Mouse (Mus musculus) lung, embryonic 15.5 days (tissue): ENCODE data around the gene Asphd1. TPM values are rescaled to one million over a fixed set of nuclear protein-coding genes. Genes with fewer than 3 reads are reported as not detected.
"Not testable (repeated sequence)": the region's sequence is repeated elsewhere in the genome, so short reads cannot be mapped to it uniquely, and the experiment has no call there.

Source experiments
- ATAC-seq: fragments of 200-750 bp; cut with Nextera tagmentation; 2 replicates; pipeline ENCODE4 v1.8.0; 2017; ENCODE audit warnings: moderate number of reproducible peaks, borderline replicate concordance; ENCODE audit not compliant: low FRiP score, low TSS enrichment; ENCODE audit errors: extremely low read depth
- H3K27ac ChIP-seq: fragments of 300-500 bp; sonication (generic); 2 replicates; pipeline ENCODE4 v1.5.1; 2015; ENCODE audit warnings: moderate library complexity, mild to moderate bottlenecking, inconsistent platforms
- H3K27me3 ChIP-seq: fragments of 300-500 bp; sonication (generic); 2 replicates; pipeline ENCODE4 v1.6.1; 2015; ENCODE audit warnings: inconsistent platforms
- H3K36me3 ChIP-seq: fragments of 300-500 bp; sonication (generic); 2 replicates; pipeline ENCODE4 v1.6.1; 2015; ENCODE audit warnings: inconsistent platforms
- H3K4me1 ChIP-seq: fragments of 300-500 bp; sonication (generic); 2 replicates; pipeline ENCODE4 v1.6.1; 2015; ENCODE audit warnings: inconsistent platforms
- H3K4me2 ChIP-seq: fragments of 300-500 bp; sonication (generic); 2 replicates; pipeline ENCODE4 v1.6.1; 2015; ENCODE audit warnings: inconsistent platforms, mild to moderate bottlenecking, moderate library complexity
- H3K4me3 ChIP-seq: fragments of 300-500 bp; sonication (generic); 2 replicates; pipeline ENCODE4 v1.5.1; 2015; ENCODE audit warnings: mild to moderate bottlenecking, inconsistent platforms
- H3K9ac ChIP-seq: fragments of 300-500 bp; sonication (generic); 2 replicates; pipeline ENCODE4 v1.6.1; 2015; ENCODE audit warnings: inconsistent platforms
- H3K9me3 ChIP-seq: fragments of 300-500 bp; sonication (generic); 2 replicates; pipeline ENCODE4 v1.6.1; 2016; ENCODE audit warnings: inconsistent platforms
- WGBS: fragments of 180-500 bp; shearing (Covaris S2); methylation state at CpG from one replicate; pipeline ENCODE4 v1.1.7; 2015; 5-methylcytosine and 5-hydroxymethylcytosine counted together
- polyA plus RNA-seq: library from polyadenylated mRNA; unstranded; fragments of >200 nt; fragmentation: Nextera tagmentation; extraction: Ambion mirVana; gene quantifications from 2 replicates; pipeline ENCODE4 v1.2.1, GENCODE M21; 2015

Asphd1 gene
- polyA plus RNA-seq, 1 experiment from 2014 or later = 0.09 TPM

DNA sequence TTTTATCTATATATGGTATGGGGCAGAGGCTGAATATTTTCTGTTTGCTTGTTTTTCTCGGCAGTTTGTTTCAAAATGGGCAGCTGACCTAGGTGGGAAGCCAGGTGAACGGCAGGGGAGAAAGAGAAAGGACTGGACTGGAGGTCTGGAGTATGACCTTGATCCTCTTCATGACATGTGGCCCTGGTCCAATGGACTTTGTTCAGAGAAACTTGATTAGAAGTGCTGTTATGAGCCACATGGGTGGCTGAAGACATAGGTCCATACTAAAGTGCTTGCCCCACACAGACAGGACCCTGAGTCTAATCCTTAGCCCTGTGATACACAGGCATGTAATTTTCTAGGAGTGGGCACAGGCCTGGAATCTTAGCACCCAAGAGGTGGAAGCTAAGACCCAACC lies 27.8 kb downstream of the Asphd1 start:
- H3K4me2 ChIP-seq = no peak overlapping the region

DNA sequence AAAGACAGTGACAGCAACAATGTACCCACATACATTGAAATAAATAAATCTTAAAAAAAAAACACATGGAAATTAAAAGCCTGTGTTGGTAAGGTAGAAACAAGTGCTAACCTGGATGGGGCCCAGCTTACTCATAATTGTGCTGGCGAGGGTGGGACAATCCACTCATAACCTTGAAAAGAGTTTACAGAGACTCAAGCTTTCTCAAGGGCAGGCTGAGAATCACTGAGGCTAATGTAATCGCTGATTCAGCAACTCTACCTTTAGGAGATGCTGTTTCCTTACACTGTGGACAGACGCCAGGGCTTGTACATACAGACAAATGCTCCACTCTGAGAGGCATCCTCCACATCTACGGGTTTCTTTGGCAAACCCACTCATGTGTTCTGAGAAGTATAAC lies 29.4 kb downstream of the Asphd1 start:
- whole genome bisulfite sequencing = 64% methylated on average over 4 of the region's 4 CpGs
- Histone ChIP-seq H3K27me3 (no peaks in the 10 kb centered on the region), H3K9ac (no peak overlapping the region), H3K4me1 (no peaks in the 10 kb centered on the region), H3K4me2 (no peak overlapping the region), H3K27ac (no peak overlapping the region), H3K4me3 (no peak overlapping the region), H3K9me3 (no peaks in the 10 kb centered on the region), H3K36me3 (no peaks in the 10 kb centered on the region)
- no peak for ATAC-seq

More for the DNA sequence above, 27.8 kb downstream of the Asphd1 start:
- Histone ChIP-seq H3K4me3 (no peak overlapping the region), H3K27ac (no peak overlapping the region), H3K4me1 (no peaks in the 10 kb centered on the region), H3K9me3 (no peaks in the 10 kb centered on the region), H3K36me3 (no peaks in the 10 kb centered on the region), H3K27me3 (no peaks in the 10 kb centered on the region), H3K9ac (no peak overlapping the region)
- no peak for ATAC-seq
- 74% methylated on average over 2 of the region's 2 CpGs for WGBS

DNA sequence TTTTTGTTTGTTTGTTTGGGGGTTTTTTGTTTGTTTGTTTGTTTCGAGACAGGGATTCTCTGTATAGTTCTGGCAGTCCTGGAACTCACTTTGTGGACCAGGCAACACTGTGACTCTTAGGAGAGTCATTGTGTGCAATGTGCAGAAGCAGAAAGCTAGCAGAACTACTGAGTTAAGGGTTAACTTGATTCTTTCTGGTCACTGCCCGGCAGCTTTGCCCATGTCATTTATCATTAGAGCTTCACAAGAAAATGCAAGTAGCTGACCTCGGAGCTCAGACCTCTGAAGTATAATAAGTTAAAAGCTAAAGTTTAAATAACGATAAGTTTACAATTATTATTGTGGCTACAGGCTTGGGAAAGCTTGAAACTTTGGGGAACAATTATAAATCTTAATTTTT lies 31.0 kb downstream of the Asphd1 start:
- not testable (repeated sequence) for ATAC-seq, H3K27me3 ChIP-seq, H3K9me3 ChIP-seq, H3K27ac ChIP-seq, H3K36me3 ChIP-seq, H3K4me2 ChIP-seq, H3K4me3 ChIP-seq, H3K9ac ChIP-seq, H3K4me1 ChIP-seq
- WGBS = 15% methylated on average over 4 of the region's 4 CpGs

DNA sequence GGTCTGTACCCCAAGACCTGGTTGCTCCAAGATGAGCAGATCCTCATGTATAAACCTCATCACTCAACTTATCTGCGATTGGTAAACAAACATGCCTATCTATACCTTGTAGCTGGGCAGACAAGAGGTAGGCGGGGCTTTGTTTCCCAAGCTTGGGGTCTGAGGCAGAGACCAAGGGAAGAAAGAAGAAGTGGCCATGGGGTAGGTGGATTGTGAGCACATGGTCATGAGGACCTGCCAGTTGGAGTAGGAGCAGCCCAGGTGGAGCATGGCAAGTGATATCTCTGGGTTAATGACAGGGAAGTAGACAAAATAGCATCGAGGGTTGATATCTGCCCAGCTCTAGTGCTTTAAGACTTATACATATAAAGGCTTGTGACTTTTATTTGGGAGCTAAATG lies 34.5 kb downstream of the Asphd1 start:
- WGBS = 62% methylated on average over 3 of the region's 3 CpGs
- no peaks in the 10 kb centered on the region for H3K9me3 ChIP-seq
- no peak overlapping the region for H3K27ac ChIP-seq
- H3K4me2 ChIP-seq = no peak overlapping the region
- ATAC-seq = no peak
- no peaks in the 10 kb centered on the region for H3K27me3 ChIP-seq
- no peak overlapping the region for H3K9ac ChIP-seq
- no peak overlapping the region for H3K4me3 ChIP-seq
- H3K36me3 ChIP-seq = no peaks in the 10 kb centered on the region
- no peaks in the 10 kb centered on the region for H3K4me1 ChIP-seq

DNA sequence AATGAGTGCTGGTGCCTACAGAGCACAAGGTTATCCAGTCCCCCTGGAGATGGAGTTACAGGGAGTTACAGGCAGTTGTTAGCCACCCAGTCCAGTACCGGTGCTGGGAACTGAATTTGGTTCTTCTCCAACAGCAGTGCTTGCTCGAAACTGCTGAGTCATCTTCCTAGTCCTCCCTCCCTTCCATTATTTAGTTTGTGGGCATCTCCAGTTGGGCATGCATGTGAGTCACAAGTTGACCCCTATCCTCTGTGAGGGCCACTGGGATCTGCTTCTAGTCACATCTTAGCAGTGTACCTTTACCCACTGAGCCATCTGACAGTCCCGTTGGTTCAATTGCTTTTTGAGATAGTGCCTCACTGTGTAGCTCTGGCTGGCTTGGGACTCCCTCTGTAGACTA lies 43.8 kb downstream of the Asphd1 start:
- WGBS = 51% methylated on average over 3 of the region's 3 CpGs
- H3K27me3 ChIP-seq = no peaks in the 10 kb centered on the region

DNA sequence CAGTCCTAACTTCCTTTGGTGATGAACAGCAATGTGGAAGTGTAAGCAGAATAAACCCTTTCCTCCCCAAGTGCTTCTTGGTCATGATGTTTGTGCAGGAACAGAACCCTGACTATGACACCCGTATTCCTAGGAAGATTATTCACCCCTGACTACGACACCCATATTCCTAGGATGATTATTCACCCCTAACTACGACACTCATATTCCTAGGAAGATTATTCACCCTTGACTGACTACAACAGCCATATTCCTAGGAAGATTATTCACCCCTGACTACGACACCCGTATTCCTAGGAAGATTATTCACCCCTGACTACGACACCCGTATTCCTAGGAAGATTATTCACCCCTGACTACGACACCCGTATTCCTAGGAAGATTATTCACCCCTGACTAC lies 49.6 kb downstream of the Asphd1 start:
- WGBS = 93% methylated on average over 7 of the region's 9 CpGs
- H3K4me1 ChIP-seq = peaks cover 15% of the 10 kb centered on the region
- H3K27me3 ChIP-seq, H3K9ac ChIP-seq, H3K4me3 ChIP-seq, H3K27ac ChIP-seq, H3K36me3 ChIP-seq, H3K4me2 ChIP-seq, ATAC-seq, H3K9me3 ChIP-seq: not testable (repeated sequence)

More for the DNA sequence above, 43.8 kb downstream of the Asphd1 start:
- Histone ChIP-seq H3K27ac (no peak overlapping the region), H3K4me1 (no peaks in the 10 kb centered on the region), H3K9ac (no peak overlapping the region), H3K36me3 (no peaks in the 10 kb centered on the region), H3K9me3 (no peaks in the 10 kb centered on the region), H3K4me3 (no peak overlapping the region), H3K4me2 (no peak overlapping the region)
- ATAC-seq = no peak

DNA sequence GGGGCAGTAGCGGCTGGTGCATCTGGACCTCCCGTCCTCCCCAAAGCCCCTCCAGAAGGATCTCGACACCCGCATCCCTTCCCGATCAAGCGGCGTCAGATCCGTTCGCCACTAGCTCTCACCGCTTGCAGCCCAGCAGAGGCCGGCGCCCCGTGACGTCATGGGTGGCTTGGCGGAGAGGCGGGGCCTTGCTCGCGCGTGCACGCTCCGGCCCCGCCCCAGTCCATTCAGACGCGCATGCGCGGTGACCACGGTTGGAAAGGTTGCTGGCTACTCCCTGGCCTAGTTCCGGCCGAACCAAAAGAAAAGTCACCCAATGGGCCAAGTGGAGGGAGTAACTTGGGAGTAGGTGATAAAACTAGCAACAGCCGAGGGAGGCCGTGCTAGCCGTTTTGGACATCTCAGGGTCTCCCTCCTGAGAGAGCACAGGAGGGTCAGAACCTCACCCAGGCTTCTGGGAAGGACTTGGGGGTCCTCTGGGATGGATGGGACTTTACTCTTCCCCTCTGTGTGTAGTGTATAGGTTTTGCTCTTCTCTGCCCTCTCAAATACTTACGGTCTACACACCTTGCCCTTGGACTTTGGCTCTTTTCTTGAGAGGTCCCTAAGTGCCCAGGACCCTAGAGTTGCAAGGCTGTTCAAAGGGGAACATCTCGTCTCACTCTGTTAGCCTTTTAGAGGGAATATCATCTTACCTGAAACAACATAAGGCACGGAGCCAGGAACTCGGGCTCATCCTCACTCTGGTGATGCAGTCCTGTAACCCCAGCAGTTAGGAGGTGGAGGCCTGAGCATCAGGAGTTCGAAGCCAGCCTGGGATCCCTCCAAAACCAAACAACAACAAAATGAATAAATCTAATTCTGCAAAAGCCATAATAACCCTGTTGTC lies 51.0 kb downstream of the Asphd1 start:
- peak; percentile 94 for ATAC-seq
- no peaks in the 10 kb centered on the region for H3K9me3 ChIP-seq
- no peaks in the 10 kb centered on the region for H3K36me3 ChIP-seq
- no peaks in the 10 kb centered on the region for H3K27me3 ChIP-seq
- H3K9ac ChIP-seq = peak overlapping the region; percentile 64
- WGBS = 10% methylated on average over 37 of the region's 37 CpGs
- H3K4me3 ChIP-seq = peak overlapping the region; percentile 64
- H3K27ac ChIP-seq = peak overlapping the region; percentile 45
- peak overlapping the region; percentile 80 for H3K4me2 ChIP-seq
- peaks cover 15% of the 10 kb centered on the region for H3K4me1 ChIP-seq

DNA sequence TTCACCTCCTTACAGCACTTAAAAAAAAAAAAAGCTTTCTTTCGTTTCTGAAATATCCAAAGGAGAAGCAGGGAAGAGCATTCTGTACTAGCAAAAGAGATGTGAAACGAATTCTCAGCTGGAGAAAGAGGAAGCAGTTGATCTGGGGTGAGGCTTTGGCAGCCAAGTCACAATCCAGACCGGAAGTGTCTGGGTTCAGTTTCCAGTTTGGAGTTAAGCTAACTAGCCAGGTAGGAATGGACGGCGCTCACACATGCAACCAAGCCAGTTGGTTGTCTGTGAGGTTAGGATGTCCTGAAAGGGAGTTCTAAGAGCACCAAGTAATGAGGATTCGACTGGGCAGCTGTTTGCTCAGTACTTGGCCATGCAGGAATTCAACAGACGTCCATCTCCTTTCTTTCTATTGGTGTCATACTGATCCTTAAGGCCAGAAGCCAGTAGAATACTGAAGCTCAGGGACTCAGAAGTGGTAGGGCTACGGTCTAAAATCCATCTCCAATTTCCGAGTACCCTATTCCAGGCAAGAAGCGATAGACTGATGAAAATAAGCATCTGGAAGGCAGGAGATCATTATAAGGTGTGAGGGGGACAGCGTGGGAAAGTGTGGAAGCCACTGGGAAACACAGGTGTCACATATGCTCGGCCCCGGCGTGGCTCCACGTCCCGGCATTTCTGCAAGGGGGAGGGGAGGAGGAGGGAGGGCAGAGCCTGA lies 51.8 kb downstream of the Asphd1 start:
- H3K27me3 ChIP-seq = no peaks in the 10 kb centered on the region
- peak overlapping the region; percentile 45 for H3K27ac ChIP-seq
- H3K4me2 ChIP-seq = peak overlapping the region; percentile 80
- H3K36me3 ChIP-seq = no peaks in the 10 kb centered on the region
- H3K9ac ChIP-seq = peak overlapping the region; percentile 64
- peak overlapping the region; percentile 64 for H3K4me3 ChIP-seq
- peaks cover 15% of the 10 kb centered on the region for H3K4me1 ChIP-seq
- peak; percentile 72; the same call in 1 of the 2 replicates for ATAC-seq
- 16% methylated on average over 16 of the region's 16 CpGs for WGBS
- H3K9me3 ChIP-seq = no peaks in the 10 kb centered on the region

DNA sequence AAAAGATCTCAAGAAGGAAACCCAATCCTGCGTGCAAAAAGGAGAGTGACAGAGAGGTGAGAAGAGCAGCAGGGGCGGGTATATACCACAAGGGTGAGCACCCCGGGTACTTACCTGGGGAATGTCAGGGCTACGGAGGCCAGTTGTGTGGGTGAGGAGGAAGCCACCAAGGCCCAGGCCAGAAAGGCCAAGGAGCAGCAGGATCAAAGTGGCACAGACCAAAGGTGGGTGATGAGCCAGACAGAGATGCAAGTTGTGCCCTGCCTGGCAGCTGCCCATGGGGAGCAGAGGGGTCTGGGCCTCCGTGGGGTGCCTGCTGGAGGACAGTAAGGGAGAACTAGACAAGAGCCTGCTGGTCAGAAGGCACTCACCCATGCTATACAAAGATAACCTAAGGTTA lies 52.5 kb downstream of the Asphd1 start:
- ATAC-seq = no peak
- Histone ChIP-seq H3K4me2 (peak overlapping the region; percentile 80; the same call in 1 of the 2 replicates), H3K9me3 (no peaks in the 10 kb centered on the region), H3K4me3 (no peak overlapping the region), H3K27ac (no peak overlapping the region), H3K4me1 (peaks cover 15% of the 10 kb centered on the region), H3K27me3 (no peaks in the 10 kb centered on the region), H3K36me3 (peaks cover under 1% of the 10 kb centered on the region; the same call in 1 of the 2 replicates), H3K9ac (no peak overlapping the region)
- WGBS = 84% methylated on average over 5 of the region's 5 CpGs

Other genes with a start within 250 kb of the Asphd1 start
- gene Coro1a, start 241.8 kb downstream of the Asphd1 start, polyA plus RNA-seq = 36.0 and 58.1 TPM in 2 replicates
- 132 and 135 TPM in 2 replicates for gene Mapk3, start 190.0 kb downstream of the Asphd1 start, polyA plus RNA-seq
- 2.5 and 2.8 TPM in 2 replicates for gene Gdpd3, start 183.2 kb downstream of the Asphd1 start, polyA plus RNA-seq
- 90.3 and 96.2 TPM in 2 replicates for gene Ypel3, start 172.6 kb downstream of the Asphd1 start, polyA plus RNA-seq
- 0.26 and 0.51 TPM in 2 replicates for gene Tbx6, start 168.1 kb downstream of the Asphd1 start, polyA plus RNA-seq
- 260 and 262 TPM in 2 replicates for gene Ppp4c, start 157.1 kb downstream of the Asphd1 start, polyA plus RNA-seq
- 0.10 and 0.19 TPM in 2 replicates for gene Fam57b, start 151.9 kb downstream of the Asphd1 start, polyA plus RNA-seq
- not detected in 2 replicates for gene 4930451I11Rik, start 117.9 kb downstream of the Asphd1 start, polyA plus RNA-seq
- gene Doc2a, start 102.2 kb downstream of the Asphd1 start, polyA plus RNA-seq = 0.81 and 1.1 TPM in 2 replicates
- 31.6 and 34.4 TPM in 2 replicates for gene Hirip3, start 87.6 kb downstream of the Asphd1 start, polyA plus RNA-seq
- gene Ino80e, start 87.2 kb downstream of the Asphd1 start, polyA plus RNA-seq = 76.6 and 78.3 TPM in 2 replicates
- gene Taok2, start 64.9 kb downstream of the Asphd1 start, polyA plus RNA-seq = 48.0 and 55.0 TPM in 2 replicates
- 31.6 and 32.9 TPM in 2 replicates for gene Tmem219, start 26.7 kb downstream of the Asphd1 start, polyA plus RNA-seq
- 13.6 and 15.0 TPM in 2 replicates for gene Kctd13, start 20.7 kb downstream of the Asphd1 start, polyA plus RNA-seq
- 0.16 and 0.89 TPM in 2 replicates for gene Sez6l2, start 981 bp upstream of the Asphd1 start, polyA plus RNA-seq
- 110 and 117 TPM in 2 replicates for gene Cdipt, start 26.3 kb upstream of the Asphd1 start, polyA plus RNA-seq
- gene Cdiptos, start 26.5 kb upstream of the Asphd1 start, polyA plus RNA-seq = 1.3 and 2.1 TPM in 2 replicates
- 13.0 and 13.9 TPM in 2 replicates for gene Mvp, start 65.0 kb upstream of the Asphd1 start, polyA plus RNA-seq
- gene Pagr1b, start 66.9 kb upstream of the Asphd1 start, polyA plus RNA-seq = not detected in 2 replicates
- 63.5 and 86.1 TPM in 2 replicates for gene Pagr1a, start 67.8 kb upstream of the Asphd1 start, polyA plus RNA-seq
- 23.7 and 46.1 TPM in 2 replicates for gene Gm42742, start 71.5 kb upstream of the Asphd1 start, polyA plus RNA-seq
- 3.0 and 3.9 TPM in 2 replicates for gene Prrt2, start 71.6 kb upstream of the Asphd1 start, polyA plus RNA-seq
- gene Maz, start 77.5 kb upstream of the Asphd1 start, polyA plus RNA-seq = 73.0 and 73.3 TPM in 2 replicates
- gene Kif22, start 92.9 kb upstream of the Asphd1 start, polyA plus RNA-seq = 158 and 165 TPM in 2 replicates
- gene Zg16, start 137.7 kb upstream of the Asphd1 start, polyA plus RNA-seq = not detected in 2 replicates
- gene AI467606, start 141.8 kb upstream of the Asphd1 start, polyA plus RNA-seq = 7.7 and 10.1 TPM in 2 replicates
- gene Qprt, start 172.6 kb upstream of the Asphd1 start, polyA plus RNA-seq = 0.64 and 1.0 TPM in 2 replicates
- 0.24 and 0.47 TPM in 2 replicates for gene Spn, start 188.2 kb upstream of the Asphd1 start, polyA plus RNA-seq
- gene Cd2bp2, start 246.5 kb upstream of the Asphd1 start, polyA plus RNA-seq = 61.7 and 63.6 TPM in 2 replicates